Mouse (Mus musculus): ENCODE measurements around the gene Rnpepl1.

Gene Rnpepl1

GRCm38 (mm10) chr1:92910239-92910885, at the start of gene Rnpepl1:
Rnpepl1 (plus strand) TSS chr1:92910783.
- DNase-seq (ENCODE audit: low spot score in 2 of 2): peak; percentile 66 to 81

DNA sequence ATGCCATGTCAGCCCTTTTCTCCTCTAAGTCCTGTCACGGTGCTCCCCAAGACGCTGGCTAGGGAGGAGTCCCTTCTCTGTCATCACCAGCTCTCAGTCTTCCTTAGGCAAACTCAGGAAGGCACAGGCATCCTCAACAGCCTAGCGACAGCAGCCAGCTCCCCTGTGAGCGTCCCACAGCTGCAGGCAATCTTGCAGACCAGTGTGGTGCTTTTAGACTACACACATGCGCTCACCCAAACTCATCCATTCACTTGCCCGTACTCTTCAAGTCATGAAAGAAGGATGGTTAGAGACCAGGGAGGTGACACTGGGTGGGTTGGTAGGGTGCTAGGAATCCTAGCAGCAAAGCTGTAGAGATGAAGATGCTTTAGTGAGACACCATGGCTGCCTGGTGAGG, 49.1 kb upstream of the Rnpepl1 start:
- no peak for DNase-seq (ENCODE audit: low spot score in 2 of 2)

DNA sequence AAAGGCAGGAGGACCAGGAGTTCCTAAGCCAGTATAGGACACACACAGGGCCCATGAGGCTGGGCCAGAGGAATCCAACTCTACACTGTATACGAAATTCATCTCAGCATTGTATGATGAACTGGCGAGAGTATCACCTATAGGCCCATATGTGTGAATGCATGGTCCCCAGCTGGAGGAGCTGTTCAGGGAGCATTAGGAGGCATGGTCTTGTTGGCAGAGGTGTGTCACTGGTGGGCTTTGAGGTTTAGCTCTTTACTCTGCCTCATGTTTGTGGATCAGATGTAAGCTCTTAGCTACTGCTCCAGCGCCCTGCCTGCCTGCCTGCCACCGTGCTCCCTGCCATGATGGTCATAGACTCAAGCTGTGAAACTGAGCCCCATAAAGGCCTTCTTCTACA, 47.3 kb upstream of the Rnpepl1 start:
- DNase-seq (ENCODE audit: low spot score in 2 of 2): no peak

DNA sequence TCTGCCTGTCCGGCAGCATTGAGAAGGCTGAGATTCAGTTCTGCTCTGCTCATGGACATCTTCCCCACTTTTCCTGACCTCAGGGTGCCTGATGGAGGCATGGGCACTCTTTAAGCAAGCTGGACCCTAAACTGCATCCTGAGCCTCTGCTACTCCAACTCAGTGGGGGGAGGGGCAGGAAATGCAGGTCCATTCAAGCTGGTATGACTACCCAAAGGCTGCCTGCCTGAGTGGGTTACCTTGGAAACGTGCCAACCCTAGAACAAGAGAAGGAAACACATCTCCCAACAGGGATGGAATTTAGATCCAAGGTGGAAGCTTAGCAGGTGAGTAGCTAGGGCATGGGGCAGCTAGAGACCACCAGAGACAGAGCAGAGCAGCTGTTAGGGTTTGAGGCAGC, 44.4 kb upstream of the Rnpepl1 start:
- DNase-seq (ENCODE audit: low spot score in 2 of 2): no peak

- no peak for DNase-seq (ENCODE audit: low spot score in 2 of 2)
These were observed 40.6 kb upstream of the Rnpepl1 start for GRCm38 (mm10) chr1:92869985-92870384.

DNA sequence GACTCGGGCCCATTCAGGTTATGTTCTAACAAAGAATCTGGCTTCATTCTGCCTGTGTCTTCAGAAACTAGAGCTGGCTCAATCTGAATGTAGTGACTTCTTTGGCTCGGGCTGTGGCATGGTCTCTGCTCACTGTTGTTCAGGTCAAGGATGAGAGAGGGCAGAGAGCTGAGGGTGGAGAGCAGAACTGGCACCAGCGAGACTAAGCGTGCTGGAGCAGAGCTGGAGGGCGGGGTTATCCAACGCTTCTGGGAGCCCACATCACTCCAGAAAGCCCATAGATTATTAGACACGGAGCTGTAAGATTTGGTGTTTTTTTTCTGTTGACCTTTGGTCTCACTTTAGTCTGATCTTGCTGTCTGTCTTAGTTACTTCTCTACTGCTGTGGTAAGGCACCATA, 37.9 kb upstream of the Rnpepl1 start:
- no peak for DNase-seq (ENCODE audit: low spot score in 2 of 2)

GRCm38 (mm10) chr1:92874011-92874410, 36.6 kb upstream of the Rnpepl1 start:
- no peak for DNase-seq (ENCODE audit: low spot score in 2 of 2)

DNA sequence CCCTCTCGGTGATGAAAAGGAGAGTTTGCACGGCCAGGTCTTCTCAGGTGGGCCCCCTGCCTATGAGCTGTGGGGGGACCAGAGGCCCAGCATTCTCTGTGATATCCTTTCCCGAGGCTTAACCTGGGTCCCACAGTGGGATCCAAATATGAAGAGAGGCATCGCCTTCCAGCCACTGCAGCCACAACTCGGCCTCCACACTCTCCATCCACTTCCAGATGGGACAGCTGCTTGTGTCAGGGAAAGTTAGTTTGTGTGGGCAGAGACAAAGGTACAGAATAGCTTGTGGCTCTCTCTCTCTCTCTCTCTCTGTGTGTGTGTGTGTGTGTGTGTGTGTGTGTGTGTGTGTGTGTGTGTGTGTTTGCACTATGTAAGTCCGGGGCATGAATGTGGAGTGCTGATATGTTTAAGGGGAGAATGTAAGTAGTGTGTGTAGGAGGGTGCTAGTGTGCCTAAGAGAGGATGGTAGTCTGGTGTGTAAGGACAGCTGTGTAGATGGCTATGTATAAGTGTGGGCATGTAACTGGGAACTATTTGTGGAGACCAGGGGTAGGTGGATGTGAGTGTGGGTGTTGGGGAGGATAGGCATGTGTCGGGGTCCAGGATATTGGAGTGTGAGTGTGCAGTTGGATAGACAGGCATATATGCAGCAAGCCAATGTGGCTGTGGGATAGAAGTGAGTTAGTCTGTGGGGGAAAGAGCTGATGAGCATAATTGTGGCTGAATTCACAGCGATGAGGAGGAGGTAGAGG, 35.0 kb upstream of the Rnpepl1 start:
- DNase-seq (ENCODE audit: low spot score in 2 of 2): no peak

- DNase-seq (ENCODE audit: low spot score in 2 of 2): no peak
These were observed 33.1 kb upstream of the Rnpepl1 start for GRCm38 (mm10) chr1:92877431-92877978.

GRCm38 (mm10) chr1:92878066-92878741, 32.4 kb upstream of the Rnpepl1 start:
- DNase-seq (ENCODE audit: low spot score in 2 of 2): no peak

DNA sequence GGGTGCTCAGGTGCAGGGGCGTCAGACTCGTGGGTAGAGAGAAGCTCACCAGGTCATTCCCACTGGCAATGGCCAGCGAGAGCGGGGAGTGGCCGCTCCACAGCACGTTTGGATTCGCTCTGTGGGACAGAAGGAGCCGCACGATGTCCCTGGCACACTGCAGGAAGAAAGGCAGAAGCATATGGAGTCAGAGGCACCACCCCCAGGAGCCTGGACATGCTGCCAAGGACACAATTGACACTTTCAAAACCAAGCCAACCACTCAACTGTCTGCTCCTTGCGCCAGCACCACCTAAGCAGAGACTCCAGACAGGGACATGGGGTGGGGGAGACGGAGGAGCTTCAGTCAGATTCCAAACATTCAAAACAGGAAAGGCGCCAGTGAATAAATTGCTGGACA, 31.3 kb upstream of the Rnpepl1 start:
- DNase-seq (ENCODE audit: low spot score in 2 of 2): no peak

DNA sequence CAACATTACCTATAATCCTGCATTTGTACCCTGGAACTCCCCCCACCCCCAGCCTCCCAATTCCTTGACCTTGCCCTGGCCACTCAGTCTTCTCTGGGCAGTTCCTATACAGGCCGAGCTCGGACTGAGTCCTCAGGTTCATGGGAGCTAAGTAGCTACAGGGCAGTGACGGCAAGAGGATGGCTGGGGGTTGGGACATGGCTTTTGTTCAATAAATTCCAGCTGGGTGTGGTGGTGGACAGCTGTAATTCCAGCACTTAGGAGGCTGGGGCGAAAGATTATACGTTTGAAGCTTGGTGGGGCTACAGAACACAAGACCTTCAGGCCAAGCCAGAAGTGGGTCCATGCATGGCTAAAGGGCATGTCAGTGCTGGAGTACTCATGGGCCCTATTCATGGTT, 30.5 kb upstream of the Rnpepl1 start:
- no peak for DNase-seq (ENCODE audit: low spot score in 2 of 2)

DNA sequence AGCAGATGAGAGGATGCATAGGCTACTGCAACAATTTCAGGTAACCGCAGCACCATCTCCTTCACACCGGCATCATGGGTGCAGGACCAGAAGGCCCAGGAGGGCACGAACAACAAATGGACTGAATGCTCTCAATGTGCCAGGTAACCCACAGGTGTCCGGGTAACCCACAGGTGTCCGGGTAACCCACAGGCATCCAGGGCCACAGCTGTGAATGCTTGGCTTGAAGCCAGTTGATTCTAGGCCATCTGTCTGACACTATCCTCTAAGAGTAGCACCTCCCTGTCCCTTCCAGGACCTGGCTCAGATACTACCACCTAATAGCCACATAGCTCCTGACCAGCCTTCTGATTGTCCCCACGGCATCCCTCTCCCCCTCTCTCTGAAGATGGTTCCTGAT, 28.6 kb upstream of the Rnpepl1 start:
- DNase-seq (ENCODE audit: low spot score in 2 of 2): no peak

- no peak for DNase-seq (ENCODE audit: low spot score in 2 of 2)
These were observed 21.5 kb upstream of the Rnpepl1 start for GRCm38 (mm10) chr1:92888901-92889655.

DNA sequence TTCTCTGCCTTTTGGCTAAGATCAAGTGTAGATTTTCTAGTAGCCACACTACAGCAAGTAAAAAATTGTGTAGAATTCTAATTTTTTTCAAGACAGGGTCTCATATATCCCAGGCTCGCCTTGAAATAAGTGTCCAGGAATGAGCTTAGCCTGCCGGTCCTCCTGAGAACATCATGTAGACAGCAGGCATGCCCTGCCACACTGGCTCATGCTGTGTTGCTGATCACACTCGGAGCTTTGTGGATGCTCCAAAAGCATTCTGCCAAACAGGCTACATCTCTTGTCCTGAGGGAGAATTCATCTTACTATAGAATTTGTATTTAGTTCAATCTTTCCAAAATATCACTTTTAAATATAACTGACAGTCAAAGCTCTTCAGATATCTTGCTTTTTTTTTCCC, 17.8 kb upstream of the Rnpepl1 start:
- no peak for DNase-seq (ENCODE audit: low spot score in 2 of 2)

- no peak for DNase-seq (ENCODE audit: low spot score in 2 of 2)
These were observed 16.7 kb upstream of the Rnpepl1 start for GRCm38 (mm10) chr1:92893896-92894295.

- peak; percentile 59 to 70 for DNase-seq (ENCODE audit: low spot score in 2 of 2)
These were observed 15.5 kb upstream of the Rnpepl1 start for GRCm38 (mm10) chr1:92895089-92895488.

- DNase-seq (ENCODE audit: low spot score in 2 of 2): no peak
These were observed 7.8 kb upstream of the Rnpepl1 start, which contains the start of gene Ankmy1 for GRCm38 (mm10) chr1:92902786-92903185. Ankmy1 (minus strand) TSS chr1:92902906.

GRCm38 (mm10) chr1:92903627-92904026, 7.0 kb upstream of the Rnpepl1 start:
- DNase-seq (ENCODE audit: low spot score in 2 of 2): no peak

DNA sequence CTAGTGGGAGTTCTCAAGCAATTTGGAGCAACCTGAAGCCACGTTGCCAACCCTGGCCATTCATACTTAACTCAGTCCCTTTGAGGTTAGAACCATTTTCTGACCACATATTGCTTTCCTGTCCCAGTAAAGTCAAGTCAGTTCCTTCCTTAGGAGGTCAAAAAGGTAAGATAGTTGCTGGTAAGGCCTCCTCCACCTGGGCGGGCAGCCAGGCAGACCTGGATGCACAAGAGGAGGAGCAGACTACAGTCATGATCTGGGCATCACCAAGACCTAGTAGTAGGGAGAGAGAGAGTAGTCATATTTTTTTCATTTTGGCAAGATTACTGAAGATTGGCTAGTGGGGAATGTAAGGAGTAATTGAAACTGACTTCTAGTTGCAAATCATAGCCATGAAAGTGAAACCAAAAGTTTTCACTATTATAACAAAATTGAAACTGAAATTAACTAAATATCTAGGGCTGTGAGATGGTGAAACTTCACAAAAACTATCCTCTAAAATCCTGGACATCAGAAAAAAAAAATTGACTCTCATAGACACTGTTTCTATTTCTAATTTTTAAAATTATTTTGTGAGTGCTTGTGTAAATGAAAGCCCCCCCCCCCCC, 4.8 kb upstream of the Rnpepl1 start:
- DNase-seq (ENCODE audit: low spot score in 2 of 2): no peak

Measured in thymus, postnatal 10 days (tissue).